Mouse (Mus musculus) intestine, embryonic 16.5 days (tissue): ENCODE measurements at regions not wholly inside any gene's neighbourhood (a gene's known extent, or its start where the extent isn't known, plus 50 kb on each side); places are given as distances from the start of the nearest gene placed in this dataset.

Source experiments
- ATAC-seq: fragments of 200-750 bp; cut with Nextera tagmentation; 2 replicates; pipeline ENCODE4 v1.8.0; 2017; ENCODE audit warnings: moderate TSS enrichment, moderate library complexity
- H3K27ac ChIP-seq: fragments of 300-500 bp; sonication (generic); 2 replicates; pipeline ENCODE4 v1.5.1; 2014; ENCODE audit warnings: mild to moderate bottlenecking, low read length
- H3K27me3 ChIP-seq: fragments of 300-500 bp; sonication (generic); replicated peaks from 2 replicates; pipeline ENCODE4 v1.6.1; 2014; ENCODE audit warnings: low read length, control low read depth, mixed read lengths; ENCODE audit not compliant: control insufficient read depth, insufficient read depth
- H3K36me3 ChIP-seq: fragments of 300-500 bp; sonication (generic); 2 replicates; pipeline ENCODE4 v1.6.1; 2014; ENCODE audit warnings: low read length, control low read depth; ENCODE audit not compliant: control insufficient read depth, insufficient read depth
- H3K4me1 ChIP-seq: fragments of 300-500 bp; sonication (generic); 2 replicates; pipeline ENCODE4 v1.6.1; 2014; ENCODE audit warnings: low read length, control low read depth, mixed read lengths; ENCODE audit not compliant: control insufficient read depth, insufficient read depth
- H3K4me2 ChIP-seq: fragments of 300-500 bp; sonication (generic); 2 replicates; pipeline ENCODE4 v1.6.1; 2014; ENCODE audit warnings: low read depth, low read length, control low read depth
- H3K4me3 ChIP-seq: fragments of 300-500 bp; sonication (generic); 2 replicates; pipeline ENCODE4 v1.5.1; 2014; ENCODE audit warnings: mild to moderate bottlenecking, low read length
- H3K9ac ChIP-seq: fragments of 300-500 bp; sonication (generic); 2 replicates; pipeline ENCODE4 v1.6.1; 2014; ENCODE audit warnings: low read depth, low read length
- H3K9me3 ChIP-seq: fragments of 300-500 bp; sonication (generic); 2 replicates; pipeline ENCODE4 v1.6.1; 2016; ENCODE audit warnings: low read length, control low read depth; ENCODE audit not compliant: control insufficient read depth
- WGBS: fragments of 180-500 bp; shearing (Covaris S2); extraction: QIAGEN DNeasy Blood & Tissue Kit; methylation state at CpG from one replicate; pipeline ENCODE4 v1.1.7; 2014; 5-methylcytosine and 5-hydroxymethylcytosine counted together

GRCm38 (mm10) chr8:49109095-49109494, 265.3 kb upstream of the Tenm3 start:
- H3K36me3 ChIP-seq: no peaks in the 10 kb centered on the region
- 78% methylated on average over 6 of the region's 6 CpGs for WGBS

DNA sequence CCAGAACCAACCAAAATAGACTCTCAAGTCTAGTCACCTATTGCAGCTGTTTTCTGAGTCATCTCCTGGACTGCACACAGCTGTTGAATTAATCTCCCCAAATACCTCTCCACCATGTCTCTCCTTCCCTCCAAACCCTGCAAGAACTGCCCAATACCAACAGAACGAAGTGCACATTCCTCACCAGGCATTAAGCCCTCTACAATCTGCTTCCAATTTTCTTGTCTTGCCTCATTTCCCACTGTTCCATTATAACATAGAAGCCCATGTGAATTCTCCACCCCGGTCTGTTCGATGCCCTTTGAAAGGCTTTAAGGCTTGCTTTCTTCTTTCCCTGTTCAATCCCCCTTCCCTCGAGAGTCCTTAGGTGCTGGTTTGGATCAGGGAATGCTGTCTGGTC, 264.9 kb upstream of the Tenm3 start:
- H3K4me3 ChIP-seq: no peak overlapping the region
- 69% methylated on average over 4 of the region's 4 CpGs for WGBS
- ATAC-seq: no peak
- no peak overlapping the region for H3K27ac ChIP-seq
- no peak overlapping the region for H3K4me2 ChIP-seq
- H3K36me3 ChIP-seq: no peaks in the 10 kb centered on the region
- no peaks in the 10 kb centered on the region for H3K4me1 ChIP-seq
- no peaks in the 10 kb centered on the region for H3K9me3 ChIP-seq
- H3K9ac ChIP-seq: no peak overlapping the region
- no peaks in the 10 kb centered on the region for H3K27me3 ChIP-seq

More at GRCm38 (mm10) chr8:49109095-49109494, 265.3 kb upstream of the Tenm3 start:
- H3K4me3 ChIP-seq: no peak overlapping the region
- H3K9me3 ChIP-seq: no peaks in the 10 kb centered on the region
- no peak for ATAC-seq
- no peaks in the 10 kb centered on the region for H3K4me1 ChIP-seq
- H3K4me2 ChIP-seq: no peak overlapping the region
- H3K27me3 ChIP-seq: no peaks in the 10 kb centered on the region
- H3K27ac ChIP-seq: no peak overlapping the region
- no peak overlapping the region for H3K9ac ChIP-seq

GRCm38 (mm10) chr8:49106531-49106930, 262.8 kb upstream of the Tenm3 start:
- 77% methylated on average over 3 of the region's 3 CpGs for WGBS
- Histone ChIP-seq H3K27ac (no peak overlapping the region), H3K4me2 (no peak overlapping the region), H3K4me1 (no peaks in the 10 kb centered on the region), H3K9me3 (no peaks in the 10 kb centered on the region), H3K4me3 (no peak overlapping the region), H3K27me3 (no peaks in the 10 kb centered on the region), H3K36me3 (no peaks in the 10 kb centered on the region), H3K9ac (no peak overlapping the region)
- ATAC-seq: no peak

GRCm38 (mm10) chr8:49101156-49101555, 257.4 kb upstream of the Tenm3 start:
- no peak overlapping the region for H3K4me2 ChIP-seq
- H3K27ac ChIP-seq: no peak overlapping the region
- no peak for ATAC-seq
- no peaks in the 10 kb centered on the region for H3K36me3 ChIP-seq
- 0 out of 2 replicates have a peak, but pooled peaks cover 5% of the 10 kb centered on the region for H3K9me3 ChIP-seq
- H3K27me3 ChIP-seq: no peaks in the 10 kb centered on the region
- no peak overlapping the region for H3K9ac ChIP-seq
- H3K4me3 ChIP-seq: no peak overlapping the region
- no peaks in the 10 kb centered on the region for H3K4me1 ChIP-seq
- WGBS: 88% methylated on average over 7 of the region's 7 CpGs

- ATAC-seq: no peak
- no peak overlapping the region for H3K4me3 ChIP-seq
- no peak overlapping the region for H3K4me2 ChIP-seq
- H3K27me3 ChIP-seq: no peaks in the 10 kb centered on the region
- 89% methylated on average over 6 of the region's 6 CpGs for WGBS
- no peak overlapping the region for H3K27ac ChIP-seq
- H3K9ac ChIP-seq: no peak overlapping the region
- H3K9me3 ChIP-seq: no peaks in the 10 kb centered on the region
- H3K36me3 ChIP-seq: no peaks in the 10 kb centered on the region
- no peaks in the 10 kb centered on the region for H3K4me1 ChIP-seq
Observed at GRCm38 (mm10) chr8:49084191-49084875, 240.6 kb upstream of the Tenm3 start.

GRCm38 (mm10) chr8:49069451-49069850, 225.7 kb upstream of the Tenm3 start:
- Histone ChIP-seq H3K4me1 (no peaks in the 10 kb centered on the region), H3K9ac (no peak overlapping the region), H3K36me3 (no peaks in the 10 kb centered on the region), H3K9me3 (no peaks in the 10 kb centered on the region), H3K4me2 (no peak overlapping the region), H3K27ac (no peak overlapping the region), H3K4me3 (no peak overlapping the region), H3K27me3 (no peaks in the 10 kb centered on the region)
- 58% methylated on average over 5 of the region's 5 CpGs for WGBS
- ATAC-seq: no peak

DNA sequence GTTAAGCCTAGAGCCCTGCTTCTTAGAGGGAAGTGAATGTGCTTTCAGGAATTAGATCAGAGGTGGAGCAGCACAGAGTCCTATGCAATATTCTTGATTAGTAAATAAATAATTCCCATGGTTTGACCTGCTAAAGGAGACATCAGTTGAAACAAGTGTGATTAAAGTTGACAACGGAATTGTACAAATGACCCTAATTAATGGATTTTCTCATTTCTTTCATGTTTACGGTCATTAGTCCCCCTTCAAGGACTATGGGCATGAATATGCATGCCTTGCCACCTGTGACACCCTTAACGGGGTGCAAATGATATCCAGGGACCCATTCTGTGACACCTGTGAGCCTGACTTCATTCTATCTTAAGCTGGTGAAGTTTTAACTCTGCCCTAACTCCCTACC, 219.5 kb upstream of the Tenm3 start:
- WGBS: 64% methylated on average over 3 of the region's 3 CpGs
- Histone ChIP-seq H3K9ac (no peak overlapping the region), H3K9me3 (no peaks in the 10 kb centered on the region), H3K4me2 (no peak overlapping the region), H3K4me1 (no peaks in the 10 kb centered on the region), H3K27ac (no peak overlapping the region), H3K36me3 (no peaks in the 10 kb centered on the region), H3K4me3 (no peak overlapping the region), H3K27me3 (no peaks in the 10 kb centered on the region)
- ATAC-seq: no peak

- WGBS: 80% methylated on average over 6 of the region's 6 CpGs
- Histone ChIP-seq H3K4me2 (no peak overlapping the region), H3K4me3 (no peak overlapping the region), H3K27ac (no peak overlapping the region), H3K27me3 (no peaks in the 10 kb centered on the region), H3K36me3 (no peaks in the 10 kb centered on the region), H3K9me3 (no peaks in the 10 kb centered on the region), H3K9ac (no peak overlapping the region), H3K4me1 (no peaks in the 10 kb centered on the region)
- ATAC-seq: no peak
Observed at GRCm38 (mm10) chr8:49043236-49043635, 199.5 kb upstream of the Tenm3 start.

- Histone ChIP-seq H3K9me3 (no peaks in the 10 kb centered on the region), H3K4me2 (no peak overlapping the region), H3K4me1 (no peaks in the 10 kb centered on the region), H3K27ac (no peak overlapping the region), H3K9ac (no peak overlapping the region), H3K4me3 (no peak overlapping the region), H3K36me3 (no peaks in the 10 kb centered on the region), H3K27me3 (no peaks in the 10 kb centered on the region)
- WGBS: 79% methylated on average over 5 of the region's 5 CpGs
- no peak for ATAC-seq
Observed at GRCm38 (mm10) chr8:49035970-49036700, 192.4 kb upstream of the Tenm3 start.
